Mouse (Mus musculus) megakaryocyte progenitor cell, adult 5-6 weeks (primary cell): ENCODE measurements around the gene Neu2. TPM values are rescaled to one million over a fixed set of nuclear protein-coding genes. Genes with fewer than 3 reads are reported as not detected.

Source experiments
- ATAC-seq: replicated peaks from 2 replicates; pipeline ENCODE4 v1.8.0; 2016; ENCODE audit warnings: mild to moderate bottlenecking, moderate TSS enrichment, inconsistent platforms; ENCODE audit not compliant: poor library complexity
- total RNA-seq, 2 experiments: library from RNA; stranded (forward) in 1 of 2; stranded (reverse) in 1 of 2; fragments of 157-497, 149-512 nt in 1 of 2; fragments of 200-1000 nt in 1 of 2; gene quantifications; 2 replicates each; pipeline versions ENCODE4 v1.2.3 to v1.2.4; 2015 to 2017

The Neu2 gene
- total RNA-seq, 2 experiments from 2014 or later, result not detected

DNA sequence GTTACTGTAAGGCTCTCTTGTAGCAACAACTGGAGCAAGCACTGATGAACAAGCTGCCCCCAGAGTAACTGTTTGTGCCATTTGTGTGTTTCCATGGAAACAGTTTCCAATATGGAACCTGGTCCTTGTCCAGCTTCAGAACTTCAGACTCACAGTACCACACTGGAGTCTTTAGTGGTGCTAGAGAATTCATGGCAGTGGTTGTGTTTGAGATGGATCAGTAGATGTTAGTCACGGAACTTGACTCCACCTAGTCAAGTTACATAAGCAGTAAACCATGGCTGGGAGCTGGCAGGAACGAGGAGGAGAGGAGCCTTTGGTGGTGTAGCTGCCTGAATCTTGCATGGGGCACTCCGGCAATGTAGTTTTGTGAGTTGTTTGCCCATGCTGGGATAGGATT is 24.4 kb downstream of the Neu2 start:
- no peak for ATAC-seq

DNA sequence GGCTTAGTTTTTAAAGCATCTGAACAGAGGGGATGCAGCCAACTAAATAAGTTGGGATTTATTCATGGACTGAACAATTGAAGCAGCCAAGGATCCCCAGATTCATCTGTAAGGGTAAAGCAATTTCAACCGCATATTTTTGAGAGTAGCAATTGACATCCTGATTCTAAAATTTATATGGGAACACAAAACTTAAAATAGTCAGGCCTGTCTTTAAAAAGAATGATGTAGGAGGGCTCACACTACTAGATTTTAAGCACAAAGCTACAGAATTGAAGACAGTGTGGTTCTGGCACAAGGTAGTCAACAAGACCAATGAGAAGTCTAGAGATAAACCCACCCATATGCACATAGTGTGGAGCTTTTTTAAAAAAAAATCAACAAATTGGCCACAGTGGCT is 27.3 kb downstream of the Neu2 start:
- no peak for ATAC-seq

DNA sequence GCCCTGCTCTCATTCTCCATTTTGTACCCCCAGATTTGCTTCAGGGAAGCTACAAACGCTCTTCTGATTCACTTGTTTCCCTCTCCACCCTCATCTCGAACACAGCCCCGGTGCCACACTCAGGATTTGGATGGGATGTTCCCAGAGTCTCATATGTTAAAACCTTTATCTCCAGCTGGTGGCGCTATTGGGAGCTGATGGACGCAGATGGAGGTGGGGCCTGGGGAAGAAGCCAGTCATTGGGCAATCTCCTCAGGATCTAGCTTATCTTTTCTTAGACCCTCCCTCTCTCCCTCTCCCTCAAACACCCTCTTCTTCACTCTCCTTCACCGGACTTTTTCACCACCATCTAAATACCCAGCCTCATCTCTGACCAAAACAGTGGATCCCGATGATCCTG is 31.9 kb downstream of the Neu2 start:
- ATAC-seq, result peak; percentile 80

- no peak for ATAC-seq
Observed at GRCm38 (mm10) chr1:87551008-87551407, 41.3 kb downstream of the Neu2 start.

- no peak for ATAC-seq
Observed at GRCm38 (mm10) chr1:87553586-87553985, 43.9 kb downstream of the Neu2 start.

DNA sequence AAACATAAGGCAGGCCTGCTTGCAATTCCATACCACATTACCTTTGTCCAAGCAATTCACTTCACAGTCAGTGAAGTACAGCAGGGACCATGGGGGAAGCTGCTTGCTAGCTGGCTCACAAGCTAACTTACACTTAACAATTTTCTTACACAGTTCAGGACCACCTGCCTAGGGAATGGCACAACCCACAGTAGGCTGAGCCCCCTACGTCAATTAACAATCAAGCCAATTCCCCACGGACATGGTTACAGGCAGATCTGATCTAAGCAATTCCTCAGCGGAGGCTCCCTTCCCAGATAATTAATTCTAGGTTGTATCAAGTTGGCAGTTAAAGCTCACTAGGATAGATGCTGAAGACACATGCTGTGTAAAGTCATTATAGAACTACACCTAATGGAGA is 53.3 kb downstream of the Neu2 start:
- ATAC-seq, result no peak

- ATAC-seq, result no peak
Observed at GRCm38 (mm10) chr1:87565760-87566159, 56.1 kb downstream of the Neu2 start.

DNA sequence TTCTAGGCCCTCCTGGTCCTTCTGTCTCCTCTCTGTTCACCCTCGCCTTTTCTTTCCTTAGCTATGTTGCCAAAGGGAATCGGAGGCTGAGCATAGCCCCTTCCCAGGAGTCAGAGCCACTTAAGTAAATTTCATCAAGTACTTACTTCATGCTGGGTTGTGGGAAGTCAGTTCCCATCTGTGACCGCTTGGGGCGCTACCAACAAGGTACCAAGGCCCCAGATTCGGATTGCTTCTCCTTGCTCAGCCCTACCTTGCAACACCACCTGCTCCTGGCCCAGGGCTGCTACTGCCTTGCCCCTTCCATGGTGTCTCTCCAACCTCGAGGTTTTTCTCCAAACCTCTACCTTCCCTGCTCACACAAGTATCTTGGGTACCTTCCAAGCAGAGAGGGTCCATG is 58.7 kb downstream of the Neu2 start:
- ATAC-seq, result peak; percentile 64

DNA sequence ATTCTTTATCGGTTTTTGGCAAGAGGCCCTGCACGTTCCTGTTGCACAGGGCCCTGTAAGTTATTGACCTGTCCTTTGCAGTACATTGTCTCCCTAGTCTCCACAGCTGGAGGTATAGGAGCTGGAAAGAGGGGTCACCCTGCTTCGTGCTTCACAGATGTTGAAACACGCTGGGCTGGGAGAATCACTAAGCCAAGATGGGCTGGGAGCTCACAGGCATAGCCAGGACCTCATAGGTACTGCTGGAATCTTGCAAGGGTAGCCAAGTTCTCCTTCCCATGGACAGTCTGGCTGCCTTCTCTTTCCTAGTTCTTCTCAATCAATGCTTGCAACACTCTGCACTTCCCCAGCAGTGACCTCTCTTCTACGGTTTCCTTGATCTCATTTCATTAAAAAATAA is 63.6 kb downstream of the Neu2 start:
- ATAC-seq, result no peak

- no peak for ATAC-seq
Observed at GRCm38 (mm10) chr1:87573800-87574215, 64.1 kb downstream of the Neu2 start, which contains the start of gene Ngef. TSS of gene Ngef (minus strand) at chr1:87573870.

GRCm38 (mm10) chr1:87574353-87574752 is 64.7 kb downstream of the Neu2 start:
- no peak for ATAC-seq

- ATAC-seq, result no peak
Observed at GRCm38 (mm10) chr1:87574785-87575184, 65.1 kb downstream of the Neu2 start.

- no peak for ATAC-seq
Observed at GRCm38 (mm10) chr1:87578965-87579364, 69.3 kb downstream of the Neu2 start.

DNA sequence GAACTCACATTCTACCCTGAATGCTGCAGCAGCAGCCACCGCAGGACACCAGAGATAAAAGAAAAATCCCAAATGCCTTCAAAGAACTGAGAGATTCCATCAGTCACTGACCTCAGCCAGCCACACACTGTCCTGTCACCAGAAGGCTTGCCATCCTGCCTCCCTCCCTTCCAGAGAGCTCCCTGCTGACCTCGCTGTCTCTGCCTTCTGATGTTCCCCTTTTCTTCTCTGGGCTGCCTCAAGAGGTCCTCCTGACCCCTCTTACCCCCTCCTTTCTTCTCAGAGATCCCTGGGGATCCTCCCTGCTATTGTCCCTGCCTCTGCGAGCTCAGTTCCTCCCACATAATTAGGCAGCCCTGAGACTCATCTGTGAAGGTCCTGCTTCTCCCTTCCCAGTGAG is 71.1 kb downstream of the Neu2 start:
- ATAC-seq, result 0 out of 2 replicates have a peak, but pooled peaks have one; percentile 37

GRCm38 (mm10) chr1:87589162-87589561 is 79.5 kb downstream of the Neu2 start:
- no peak for ATAC-seq

DNA sequence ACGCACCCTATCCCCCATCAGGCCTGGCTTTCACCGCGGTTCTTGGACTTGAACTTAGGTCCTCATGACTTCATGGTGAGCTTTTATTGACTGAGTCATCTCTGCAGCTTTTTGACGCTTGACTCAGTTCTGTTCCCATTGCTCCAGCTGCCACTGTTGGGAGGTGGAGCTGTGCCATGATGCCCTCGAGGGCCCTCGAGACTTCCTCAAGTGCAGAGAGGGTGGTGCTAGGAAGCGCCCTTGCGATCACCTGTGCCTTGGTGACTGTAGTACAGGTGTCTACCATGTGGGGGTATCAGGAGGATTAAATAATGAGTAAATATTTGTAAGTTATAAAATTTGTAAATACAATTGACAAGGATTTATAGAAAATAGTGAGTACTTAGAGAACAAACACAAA is 80.3 kb downstream of the Neu2 start:
- ATAC-seq, result no peak

DNA sequence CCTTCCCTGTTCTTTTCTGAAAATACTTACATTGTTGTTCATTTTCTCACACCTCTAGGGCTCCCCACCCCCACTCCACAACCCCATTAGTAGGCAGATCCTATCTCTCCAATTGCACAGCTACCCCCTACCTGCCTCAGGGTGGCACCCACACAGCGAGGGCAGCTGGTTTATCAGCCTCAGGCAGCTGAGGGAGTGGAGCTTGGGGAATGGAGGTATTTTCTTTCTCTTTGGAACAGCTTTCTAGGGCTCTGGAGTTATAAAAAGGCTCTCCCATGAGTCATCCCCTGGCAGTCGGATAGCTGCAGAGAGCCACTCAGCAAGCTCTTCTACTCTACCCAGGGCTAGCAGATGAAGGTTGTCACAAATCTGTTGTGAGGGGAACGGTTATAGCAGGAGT is 84.6 kb downstream of the Neu2 start:
- no peak for ATAC-seq

DNA sequence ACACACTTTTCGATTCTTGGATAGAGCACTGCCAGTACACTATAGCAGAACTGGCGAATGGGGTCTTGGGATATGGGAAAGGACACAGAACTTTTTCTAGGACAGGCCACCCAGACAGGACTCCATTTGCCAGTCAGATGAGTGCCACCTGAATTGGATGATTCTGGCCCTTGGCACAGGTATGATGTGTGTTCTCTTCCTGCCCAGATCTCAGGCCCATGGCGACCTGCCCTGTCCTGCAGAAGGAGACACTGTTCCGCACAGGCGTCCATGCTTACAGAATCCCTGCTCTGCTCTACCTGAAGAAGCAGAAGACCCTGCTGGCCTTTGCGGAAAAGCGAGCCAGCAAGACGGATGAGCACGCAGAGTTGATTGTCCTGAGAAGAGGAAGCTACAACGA is 85.0 kb downstream of the Neu2 start:
- ATAC-seq, result no peak

DNA sequence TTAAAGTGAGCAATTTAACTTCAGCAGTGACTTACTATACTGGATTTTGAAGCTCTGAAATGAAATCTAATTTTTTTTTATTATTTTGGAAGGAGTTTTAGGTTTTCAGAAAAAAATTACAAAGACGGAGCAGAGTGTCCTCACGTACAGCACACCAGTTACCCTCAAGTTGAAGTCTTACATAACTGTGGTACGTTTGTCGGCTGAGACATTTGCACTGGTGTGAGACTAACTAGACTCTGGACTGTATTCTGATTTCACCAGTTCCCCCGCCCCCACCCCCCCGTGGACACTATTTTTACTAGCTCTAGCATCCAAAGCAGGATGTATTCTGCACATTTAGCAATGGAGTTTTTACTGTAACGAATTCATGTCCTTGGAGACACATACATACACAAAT is 90.8 kb downstream of the Neu2 start:
- no peak for ATAC-seq

- ATAC-seq, result no peak
Observed at GRCm38 (mm10) chr1:87601801-87602200, 92.1 kb downstream of the Neu2 start.

DNA sequence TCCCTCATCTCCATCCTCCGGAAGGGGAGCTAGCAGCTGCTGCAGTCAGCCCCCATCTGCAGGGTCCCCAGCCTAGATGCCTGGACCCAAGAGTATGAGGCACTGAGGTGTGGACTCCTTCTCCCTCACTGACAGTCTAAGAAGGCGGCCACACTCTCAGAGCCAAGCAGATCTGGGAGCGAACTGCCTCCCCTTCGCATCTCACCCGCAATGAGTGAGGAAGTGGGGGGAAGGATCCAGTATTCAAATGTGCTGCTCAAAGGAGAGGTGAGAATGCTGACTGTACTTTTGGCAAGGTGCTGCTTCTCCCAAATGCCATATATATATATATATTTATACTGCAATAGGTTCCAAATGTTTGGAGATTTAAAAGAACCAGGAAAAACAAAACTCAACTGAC is 93.7 kb downstream of the Neu2 start:
- ATAC-seq, result no peak

GRCm38 (mm10) chr1:87605296-87605695 is 95.6 kb downstream of the Neu2 start:
- ATAC-seq, result no peak

- peak; percentile 72 for ATAC-seq
Observed at GRCm38 (mm10) chr1:87607385-87608091, 97.8 kb downstream of the Neu2 start.
